Mouse (Mus musculus) MEL (cell line): ENCODE data around the gene Gm49384.

Source experiments
- CTCF ChIP-seq, 3 experiments: IDR thresholded peaks in 2 of 3; conservative IDR thresholded peaks in 1 of 3; 2 replicates each; pipeline ENCODE4 v1.5.1; 2011 to 2012; ENCODE audit warnings: low read length in 3 of 3, low read depth in 2 of 3, mild to moderate bottlenecking in 2 of 3, improper control_type of control experiment in 1 of 3, inconsistent platforms in 1 of 3, mixed read lengths in 1 of 3, moderate library complexity in 1 of 3; ENCODE audit not compliant: control insufficient read depth in 1 of 3, insufficient read depth in 1 of 3, poor library complexity in 1 of 3, severe bottlenecking in 1 of 3
- GATA1 ChIP-seq: IDR thresholded peaks from 2 replicates; pipeline ENCODE4 v1.6.1; 2011; ENCODE audit warnings: low read depth, low read length, improper control_type of control experiment

DNA sequence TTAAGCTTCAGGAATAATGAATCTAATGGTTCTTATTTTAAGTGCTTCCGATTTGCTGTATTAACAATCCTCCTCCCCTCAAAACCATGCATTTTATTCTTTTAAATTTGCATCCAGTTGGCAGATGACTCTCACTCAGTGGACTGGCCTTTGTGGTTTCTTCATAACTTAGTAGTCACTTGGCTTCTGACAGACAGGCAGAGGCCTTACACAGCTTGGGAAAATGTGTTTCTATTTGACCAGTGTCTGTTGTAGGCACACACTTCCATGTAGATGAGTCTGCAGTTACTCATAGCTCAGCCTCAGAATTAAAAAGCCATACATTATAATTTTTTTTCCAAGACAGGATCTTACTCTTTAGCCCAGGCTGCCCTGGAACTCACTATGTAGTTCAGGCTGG lies 49.7 kb upstream of the Gm49384 start:
- TF ChIP-seq CTCF (IDR thresholded peaks at IDR 0.05 in 2 of 3, conservative IDR thresholded peaks at IDR 0.05 in 1 of 3; ENCODE audit: control insufficient read depth in 1 of 3, insufficient read depth in 1 of 3, low read depth in 2 of 3, low read length in 3 of 3, poor library complexity in 1 of 3, severe bottlenecking in 1 of 3) (no peak), GATA1 (no peak)
